Mouse (Mus musculus) bone marrow, adult 2 months (tissue): ENCODE measurements around the gene Saa4.

Source experiments
- CTCF ChIP-seq: fragments of 200-500 bp; IDR thresholded peaks from 2 replicates; pipeline ENCODE4 v1.5.1; 2011; ENCODE audit warnings: low read length, control low read depth; ENCODE audit not compliant: control insufficient read depth, insufficient read depth
- POLR2A ChIP-seq: fragments of 200-500 bp; IDR thresholded peaks from 2 replicates; pipeline ENCODE4 v1.6.1; 2011; ENCODE audit warnings: low read depth, mild to moderate bottlenecking, control low read depth, low read length, borderline replicate concordance; ENCODE audit not compliant: control insufficient read depth

- no peak for TF ChIP-seq POLR2A
- no peak for TF ChIP-seq CTCF
These were observed 45.6 kb downstream of the Saa4 start for GRCm38 (mm10) chr7:46686827-46687226.
